8 mouse cellular contexts compared by ENCODE assay signal in genomic region chr19:47067924-47068611, GRCm38 (mm10). TPM values are rescaled to one million over a fixed set of nuclear protein-coding genes. Genes with fewer than 3 reads are reported as not detected.
A peak's percentile ranks its signal among the peaks of the same experiment; 100 is the strongest.
DNase-seq lines count a peak whose midpoint lies in the region; ATAC-seq and TF ChIP-seq lines count a peak whose summit lies in the region.

No protein-coding gene starts in this region.

- peaks cover 5 to 16% of the 10 kb centered on the region in 2 experiments for H3K4me1 ChIP-seq in MEL (ENCODE audit: control insufficient read depth in 1 of 2, insufficient read depth in 2 of 2, low read length in 2 of 2)
- H3K4me1 ChIP-seq in cerebellum, adult 2 months (ENCODE audit: control insufficient read depth, insufficient read depth, low read length) = peaks cover 3% of the 10 kb centered on the region; the same call in 1 of the 2 replicates
- peaks cover 3% of the 10 kb centered on the region; the same call in 1 of the 2 replicates for H3K4me1 ChIP-seq in forebrain, postnatal 0 days (ENCODE audit: insufficient read depth)
- peaks cover 12% of the 10 kb centered on the region for H3K4me1 ChIP-seq in lung, embryonic 15.5 days
- H3K4me1 ChIP-seq in olfactory bulb, adult 2 months (ENCODE audit: control insufficient read depth, insufficient read depth, low read length) = peaks cover 3% of the 10 kb centered on the region; the same call in 1 of the 2 replicates
- H3K4me1 ChIP-seq in thymus, adult 2 months (replicated peaks; ENCODE audit: control insufficient read depth, insufficient read depth, low read length) = peaks cover 4% of the 10 kb centered on the region

- peak overlapping the region; percentile 59 for H3K4me2 ChIP-seq in forebrain, postnatal 0 days (ENCODE audit: low read depth)
- H3K4me2 ChIP-seq in lung, embryonic 15.5 days = peak overlapping the region; percentile 72

- TF ChIP-seq CTCF in MEL (IDR thresholded peaks at IDR 0.05 in 2 of 3, conservative IDR thresholded peaks at IDR 0.05 in 1 of 3; ENCODE audit: control insufficient read depth in 1 of 3, insufficient read depth in 1 of 3, low read depth in 2 of 3, low read length in 3 of 3, poor library complexity in 1 of 3, severe bottlenecking in 1 of 3) = no peak
- no peak for TF ChIP-seq CTCF in cerebellum, adult 2 months (IDR thresholded peaks at IDR 0.05; ENCODE audit: borderline replicate concordance, insufficient read depth, low read depth, low read length)
- peak; percentile 21; the same call in 1 of the 2 replicates for TF ChIP-seq CTCF in forebrain, postnatal 0 days (IDR thresholded peaks at IDR 0.05; ENCODE audit: low read depth)
- no peak for TF ChIP-seq CTCF in olfactory bulb, adult 2 months (IDR thresholded peaks at IDR 0.05; ENCODE audit: insufficient read depth, low read depth, low read length)
- TF ChIP-seq CTCF in thymus, adult 2 months (IDR thresholded peaks at IDR 0.05; ENCODE audit: borderline replicate concordance, control insufficient read depth, extremely low read depth, insufficient read depth, low read length, poor library complexity) = 0 out of 2 replicates have a peak, but pooled peaks have one; percentile 34

- TF ChIP-seq POLR2A in MEL (IDR thresholded peaks at IDR 0.05; ENCODE audit: control insufficient read depth in 1 of 2, insufficient read depth in 1 of 2, low read depth in 1 of 2, low read length in 2 of 2, poor library complexity in 1 of 2) = peak in 1 of 2 experiments; percentile 44; a peak in 2 of 4 replicates
- TF ChIP-seq POLR2A in cerebellum, adult 2 months (IDR thresholded peaks at IDR 0.05; ENCODE audit: borderline replicate concordance, insufficient read depth, low read length) = peak; percentile 30; the same call in 1 of the 2 replicates
- no peak for TF ChIP-seq POLR2A in olfactory bulb, adult 2 months (IDR thresholded peaks at IDR 0.05; ENCODE audit: insufficient read depth, low read depth, low read length)
- 0 out of 2 replicates have a peak, but pooled peaks have one; percentile 44 for TF ChIP-seq POLR2A in thymus, adult 2 months (IDR thresholded peaks at IDR 0.05; ENCODE audit: control insufficient read depth, extremely low read depth, insufficient read depth, low read length, poor library complexity)

- peak overlapping the region; percentile 68 for H3K27ac ChIP-seq in MEL (ENCODE audit: control insufficient read depth, low read depth, low read length)
- H3K27ac ChIP-seq in cerebellum, adult 2 months (ENCODE audit: insufficient read depth, low read length) = peak overlapping the region; percentile 67
- H3K27ac ChIP-seq in forebrain, postnatal 0 days (ENCODE audit: low read depth, low read length) = peak overlapping the region; percentile 92
- peak overlapping the region; percentile 86 for H3K27ac ChIP-seq in lung, embryonic 15.5 days
- peak overlapping the region; percentile 13; the same call in 1 of the 2 replicates for H3K27ac ChIP-seq in olfactory bulb, adult 2 months (ENCODE audit: insufficient read depth, low read depth, low read length)
- peak overlapping the region; percentile 16 for H3K27ac ChIP-seq in thymus, adult 2 months (ENCODE audit: control insufficient read depth, insufficient read depth, low read length)

- under 1% methylated on average over 72 of the region's 72 CpGs for WGBS in cerebellum, adult 2 months
- 3% methylated on average over 60 of the region's 72 CpGs for WGBS in forebrain, postnatal 0 days
- WGBS in lung, embryonic 15.5 days = 1% methylated on average over 70 of the region's 72 CpGs
- WGBS in olfactory bulb, adult 2 months = under 1% methylated on average over 69 of the region's 72 CpGs
- WGBS in thymus, adult 2 months = under 1% methylated on average over 72 of the region's 72 CpGs

- TF ChIP-seq RAD21 in MEL (IDR thresholded peaks at IDR 0.05; ENCODE audit: low read depth, low read length) = no peak

- H3K9me3 ChIP-seq in MEL (replicated peaks; ENCODE audit: insufficient read depth, low read length) = no peaks in the 10 kb centered on the region
- no peaks in the 10 kb centered on the region for H3K9me3 ChIP-seq in forebrain, postnatal 0 days (ENCODE audit: low read length)
- no peaks in the 10 kb centered on the region for H3K9me3 ChIP-seq in lung, embryonic 15.5 days

- H3K9ac ChIP-seq in MEL (ENCODE audit: control insufficient read depth, low read depth, low read length, poor library complexity, severe bottlenecking) = peak overlapping the region; percentile 92
- H3K9ac ChIP-seq in forebrain, postnatal 0 days = peak overlapping the region; percentile 78
- peak overlapping the region; percentile 91 for H3K9ac ChIP-seq in lung, embryonic 15.5 days

- TF ChIP-seq EP300 in MEL (IDR thresholded peaks at IDR 0.05; ENCODE audit: low read depth in 1 of 2, low read length in 2 of 2) = no peak

- peak; percentile 95 for ATAC-seq in forebrain, postnatal 0 days
- ATAC-seq in lung, embryonic 15.5 days (ENCODE audit: borderline replicate concordance, extremely low read depth, low FRiP score, low TSS enrichment) = peak; percentile 90

- DNase-seq in MEL (ENCODE audit: low read depth, low spot score) = peak; percentile 96
- DNase-seq in cerebellum, adult 2 months = peak; percentile 82 to 84
- DNase-seq in forebrain, postnatal 0 days = peak; percentile 84
- peak; percentile 89 for DNase-seq in heart, postnatal 4 days
- peak; percentile 36 for DNase-seq in layer of hippocampus, adult 9-10 months (ENCODE audit: low spot score)
- peak; percentile 88 for DNase-seq in thymus, adult 2 months

- H3K4me3 ChIP-seq in MEL (ENCODE audit: control insufficient read depth in 1 of 2, insufficient read depth in 1 of 2, low read depth in 2 of 2, low read length in 2 of 2) = peak overlapping the region; percentile 79 to 91
- H3K4me3 ChIP-seq in cerebellum, adult 2 months (replicated peaks; ENCODE audit: insufficient read depth, low read depth, low read length) = peak overlapping the region; percentile 60
- peak overlapping the region; percentile 92 for H3K4me3 ChIP-seq in forebrain, postnatal 0 days (ENCODE audit: low read depth, low read length)
- peak overlapping the region; percentile 83 for H3K4me3 ChIP-seq in lung, embryonic 15.5 days
- peak overlapping the region; percentile 87 for H3K4me3 ChIP-seq in olfactory bulb, adult 2 months (ENCODE audit: insufficient read depth, low read depth, low read length)
- H3K4me3 ChIP-seq in thymus, adult 2 months (ENCODE audit: control insufficient read depth, insufficient read depth, low read length) = peak overlapping the region; percentile 70

- H3K79me2 ChIP-seq in MEL (ENCODE audit: control insufficient read depth, insufficient read depth, low read length, poor library complexity) = peaks cover 25% of the 10 kb centered on the region

- peaks cover 14 to 24% of the 10 kb centered on the region in 2 experiments for H3K36me3 ChIP-seq in MEL (ENCODE audit: control insufficient read depth in 1 of 2, insufficient read depth in 2 of 2, low read length in 2 of 2)
- H3K36me3 ChIP-seq in forebrain, postnatal 0 days (ENCODE audit: insufficient read depth) = peaks cover 20% of the 10 kb centered on the region; the same call in 1 of the 2 replicates
- peaks cover 19% of the 10 kb centered on the region for H3K36me3 ChIP-seq in lung, embryonic 15.5 days
- H3K36me3 ChIP-seq in thymus, adult 2 months (ENCODE audit: control insufficient read depth, insufficient read depth, low read length) = peaks cover 15% of the 10 kb centered on the region; the same call in 1 of the 2 replicates

- no peaks in the 10 kb centered on the region for H3K27me3 ChIP-seq in MEL (ENCODE audit: control insufficient read depth in 1 of 2, insufficient read depth in 2 of 2, low read length in 2 of 2)
- H3K27me3 ChIP-seq in cerebellum, adult 2 months (ENCODE audit: control insufficient read depth, insufficient read depth, low read length) = no peaks in the 10 kb centered on the region
- H3K27me3 ChIP-seq in forebrain, postnatal 0 days (ENCODE audit: insufficient read depth, low read length) = no peaks in the 10 kb centered on the region
- no peaks in the 10 kb centered on the region for H3K27me3 ChIP-seq in lung, embryonic 15.5 days
- no peaks in the 10 kb centered on the region for H3K27me3 ChIP-seq in thymus, adult 2 months (ENCODE audit: control insufficient read depth, insufficient read depth, low read length)

RNA-seq across cellular contexts. Expression of gene Taf5, which starts 0.5 kb away (rescaled TPM):
- 25.1 and 28.3 TPM in 2 replicates for total RNA-seq in MEL (2012; rRNA removed)
- polyA plus RNA-seq in MEL (2012; ENCODE audit: insufficient read depth in 1 of 2, insufficient read length in 2 of 2, low read depth in 1 of 2, low replicate concordance in 2 of 2, missing spikeins in 1 of 2) = 10 to 100 TPM; 22.8 to 74.3 TPM
- polyA plus RNA-seq in cerebellum, adult 2 months (2012; rRNA removed) = 5.1 and 5.2 TPM in 2 replicates
- 12.9 and 16.0 TPM in 2 replicates for total RNA-seq in forebrain, postnatal 0 days (2014; rRNA removed)
- 3.0 and 3.6 TPM in 2 replicates for polyA plus RNA-seq in forebrain, postnatal 0 days (2015; fragmentation: Nextera tagmentation; extraction: Ambion mirVana)
- 1 to 10 TPM; 5.1 to 5.2 TPM for total RNA-seq in heart, postnatal 4 days (2021)
- polyA plus RNA-seq in lung, embryonic 15.5 days (2015; fragmentation: Nextera tagmentation; extraction: Ambion mirVana) = 5.2 and 5.3 TPM in 2 replicates
- not detected in 2 replicates for polyA plus RNA-seq in olfactory bulb, adult 2 months (2012; ENCODE audit: insufficient read depth, insufficient read length, low replicate concordance, missing spikeins)
- polyA plus RNA-seq in thymus, adult 2 months (2012; rRNA removed) = 6.7 and 8.4 TPM in 2 replicates

RNA-seq across cellular contexts. Expression of gene Pcgf6, which starts 17.4 kb away (rescaled TPM):
- 29.0 and 31.1 TPM in 2 replicates for total RNA-seq in MEL (2012; rRNA removed)
- 10 to 100 TPM in 1 of 2 experiments, not detected in 1; 47.5 TPM for polyA plus RNA-seq in MEL (2012; ENCODE audit: insufficient read depth in 1 of 2, insufficient read length in 2 of 2, low read depth in 1 of 2, low replicate concordance in 2 of 2, missing spikeins in 1 of 2)
- 40.4 and 40.9 TPM in 2 replicates for polyA plus RNA-seq in cerebellum, adult 2 months (2012; rRNA removed)
- total RNA-seq in forebrain, postnatal 0 days (2014; rRNA removed) = 29.9 and 33.3 TPM in 2 replicates
- 13.7 and 20.9 TPM in 2 replicates for polyA plus RNA-seq in forebrain, postnatal 0 days (2015; fragmentation: Nextera tagmentation; extraction: Ambion mirVana)
- 1 to 10 TPM; 3.9 to 4.2 TPM for total RNA-seq in heart, postnatal 4 days (2021)
- polyA plus RNA-seq in lung, embryonic 15.5 days (2015; fragmentation: Nextera tagmentation; extraction: Ambion mirVana) = 15.3 and 19.3 TPM in 2 replicates
- polyA plus RNA-seq in olfactory bulb, adult 2 months (2012; ENCODE audit: insufficient read depth, insufficient read length, low replicate concordance, missing spikeins) = not detected in 2 replicates
- polyA plus RNA-seq in thymus, adult 2 months (2012; rRNA removed) = 13.9 and 19.2 TPM in 2 replicates

RNA-seq across cellular contexts. Expression of gene Usmg5, which starts 22.4 kb away (rescaled TPM):
- 745 and 762 TPM in 2 replicates for total RNA-seq in MEL (2012; rRNA removed)
- 100 to 1,000 TPM in 1 of 2 experiments, not detected in 1; 750 TPM for polyA plus RNA-seq in MEL (2012; ENCODE audit: insufficient read depth in 1 of 2, insufficient read length in 2 of 2, low read depth in 1 of 2, low replicate concordance in 2 of 2, missing spikeins in 1 of 2)
- polyA plus RNA-seq in cerebellum, adult 2 months (2012; rRNA removed) = 977 and 998 TPM in 2 replicates
- total RNA-seq in forebrain, postnatal 0 days (2014; rRNA removed) = 734 and 873 TPM in 2 replicates
- polyA plus RNA-seq in forebrain, postnatal 0 days (2015; fragmentation: Nextera tagmentation; extraction: Ambion mirVana) = 1,990 and 2,687 TPM in 2 replicates
- total RNA-seq in heart, postnatal 4 days (2021) = 1,000 to 10,000 TPM; 1,795 to 1,908 TPM
- polyA plus RNA-seq in lung, embryonic 15.5 days (2015; fragmentation: Nextera tagmentation; extraction: Ambion mirVana) = 1,008 and 1,027 TPM in 2 replicates
- polyA plus RNA-seq in olfactory bulb, adult 2 months (2012; ENCODE audit: insufficient read depth, insufficient read length, low replicate concordance, missing spikeins) = not detected in 2 replicates
- 75.6 and 114 TPM in 2 replicates for polyA plus RNA-seq in thymus, adult 2 months (2012; rRNA removed)

RNA-seq across cellular contexts. Expression of gene Pdcd11, which starts 22.5 kb away (rescaled TPM):
- 72.0 and 81.8 TPM in 2 replicates for total RNA-seq in MEL (2012; rRNA removed)
- 100 to 1,000 TPM in 1 of 2 experiments, 10 to 100 TPM in 1; 79.6 to 107 TPM for polyA plus RNA-seq in MEL (2012; ENCODE audit: insufficient read depth in 1 of 2, insufficient read length in 2 of 2, low read depth in 1 of 2, low replicate concordance in 2 of 2, missing spikeins in 1 of 2)
- 16.2 and 16.6 TPM in 2 replicates for polyA plus RNA-seq in cerebellum, adult 2 months (2012; rRNA removed)
- 12.5 and 17.2 TPM in 2 replicates for total RNA-seq in forebrain, postnatal 0 days (2014; rRNA removed)
- polyA plus RNA-seq in forebrain, postnatal 0 days (2015; fragmentation: Nextera tagmentation; extraction: Ambion mirVana) = 3.1 and 3.8 TPM in 2 replicates
- total RNA-seq in heart, postnatal 4 days (2021) = 10 to 100 TPM; 15.4 to 15.5 TPM
- polyA plus RNA-seq in lung, embryonic 15.5 days (2015; fragmentation: Nextera tagmentation; extraction: Ambion mirVana) = 7.8 and 8.3 TPM in 2 replicates
- not detected in 2 replicates for polyA plus RNA-seq in olfactory bulb, adult 2 months (2012; ENCODE audit: insufficient read depth, insufficient read length, low replicate concordance, missing spikeins)
- 11.5 and 13.2 TPM in 2 replicates for polyA plus RNA-seq in thymus, adult 2 months (2012; rRNA removed)

RNA-seq across cellular contexts. Expression of gene Nt5c2, which starts 53.1 kb away (rescaled TPM):
- 64.6 and 65.0 TPM in 2 replicates for total RNA-seq in MEL (2012; rRNA removed)
- 100 to 1,000 TPM; 147 to 455 TPM for polyA plus RNA-seq in MEL (2012; ENCODE audit: insufficient read depth in 1 of 2, insufficient read length in 2 of 2, low read depth in 1 of 2, low replicate concordance in 2 of 2, missing spikeins in 1 of 2)
- polyA plus RNA-seq in cerebellum, adult 2 months (2012; rRNA removed) = 48.9 and 49.3 TPM in 2 replicates
- total RNA-seq in forebrain, postnatal 0 days (2014; rRNA removed) = 51.8 and 69.5 TPM in 2 replicates
- polyA plus RNA-seq in forebrain, postnatal 0 days (2015; fragmentation: Nextera tagmentation; extraction: Ambion mirVana) = 74.1 and 80.4 TPM in 2 replicates
- 100 to 1,000 TPM; 147 to 157 TPM for total RNA-seq in heart, postnatal 4 days (2021)
- polyA plus RNA-seq in lung, embryonic 15.5 days (2015; fragmentation: Nextera tagmentation; extraction: Ambion mirVana) = 85.4 and 86.0 TPM in 2 replicates
- polyA plus RNA-seq in olfactory bulb, adult 2 months (2012; ENCODE audit: insufficient read depth, insufficient read length, low replicate concordance, missing spikeins) = not detected in 2 replicates
- polyA plus RNA-seq in thymus, adult 2 months (2012; rRNA removed) = 32.8 and 32.9 TPM in 2 replicates

Comparison
In these comparisons a context has a peak if more than half of its experiments do, and no peak if none do; other contexts are left out.
1. Peak in every context shown above with its lines: DNase-seq, ATAC-seq, H3K4me3 ChIP-seq and H3K27ac ChIP-seq.
2. DNase-seq: peak in every context shown above with its lines; median percentile 96 in MEL; 89 in heart, postnatal 4 days; 88 in thymus, adult 2 months; 84 in forebrain, postnatal 0 days; 83 in cerebellum, adult 2 months; 36 in layer of hippocampus, adult 9-10 months.
3. H3K27ac ChIP-seq: peak in every context shown above with its lines; median percentile 92 in forebrain, postnatal 0 days; 86 in lung, embryonic 15.5 days; 68 in MEL; 67 in cerebellum, adult 2 months; 16 in thymus, adult 2 months; 13 in olfactory bulb, adult 2 months.
4. CTCF ChIP-seq: peak in forebrain, postnatal 0 days (single experiment) and thymus, adult 2 months (single experiment); none in MEL (0 of 3), cerebellum, adult 2 months (single experiment) and olfactory bulb, adult 2 months (single experiment).